Mouse (Mus musculus) brain, adult 2 months (tissue): ENCODE measurements at regions not wholly inside any gene's neighbourhood (a gene's known extent, or its start where the extent isn't known, plus 50 kb on each side); places are given as distances from the start of the nearest gene placed in this dataset.

ENCODE experiments used
- DNase-seq: peaks from one replicate; pipeline ENCODE4 v3.0.0; 2011; ENCODE audit warnings: low read depth, low spot score

GRCm38 (mm10) chr6:89006997-89007396 is 104.9 kb downstream of the Tpra1 start:
- no peak for DNase-seq

GRCm38 (mm10) chr6:89007516-89007915 is 105.5 kb downstream of the Tpra1 start:
- DNase-seq, result peak; percentile 43

- DNase-seq, result peak; percentile 31
Measured at GRCm38 (mm10) chr6:89008614-89009171, 106.6 kb downstream of the Tpra1 start.

GRCm38 (mm10) chr6:89012998-89013689 is 111.1 kb downstream of the Tpra1 start:
- DNase-seq, result no peak

- DNase-seq, result no peak
Measured at GRCm38 (mm10) chr6:89013690-89014061, 111.6 kb downstream of the Tpra1 start.

GRCm38 (mm10) chr6:89024101-89024650 is 122.1 kb downstream of the Tpra1 start:
- DNase-seq, result no peak

GRCm38 (mm10) chr6:89033433-89034298 is 131.6 kb downstream of the Tpra1 start:
- no peak for DNase-seq

GRCm38 (mm10) chr6:89034455-89034854 is 132.4 kb downstream of the Tpra1 start:
- no peak for DNase-seq

GRCm38 (mm10) chr6:89035061-89035835 is 133.2 kb downstream of the Tpra1 start:
- DNase-seq, result peak; percentile 69

- no peak for DNase-seq
Measured at GRCm38 (mm10) chr6:89035836-89036156, 133.7 kb downstream of the Tpra1 start.

GRCm38 (mm10) chr6:89037392-89037791 is 135.3 kb downstream of the Tpra1 start:
- no peak for DNase-seq

GRCm38 (mm10) chr6:89037901-89038300 is 135.8 kb downstream of the Tpra1 start:
- no peak for DNase-seq

GRCm38 (mm10) chr6:89040919-89041318 is 138.9 kb downstream of the Tpra1 start:
- DNase-seq, result peak; percentile 58

GRCm38 (mm10) chr6:89042478-89043239 is 140.6 kb downstream of the Tpra1 start:
- peak; percentile 81 for DNase-seq

GRCm38 (mm10) chr6:89045436-89045966 is 143.4 kb downstream of the Tpra1 start:
- no peak for DNase-seq

GRCm38 (mm10) chr6:89046476-89046875 is 144.4 kb downstream of the Tpra1 start:
- DNase-seq, result no peak

GRCm38 (mm10) chr6:89047629-89048332 is 145.7 kb downstream of the Tpra1 start:
- DNase-seq, result peak; percentile 87

GRCm38 (mm10) chr6:89049290-89049689 is 147.2 kb downstream of the Tpra1 start:
- DNase-seq, result no peak

- DNase-seq, result peak; percentile 60
Measured at GRCm38 (mm10) chr6:89050575-89051270, 148.7 kb downstream of the Tpra1 start.
